Mouse (Mus musculus): Measurements from ENCODE around the gene Gatb. TPM values are rescaled to one million over a fixed set of nuclear protein-coding genes. Genes with fewer than 3 reads are reported as not detected.

The Gatb gene
- polyA plus RNA-seq, 1 experiment from 2014 or later: 21.1 TPM

DNA sequence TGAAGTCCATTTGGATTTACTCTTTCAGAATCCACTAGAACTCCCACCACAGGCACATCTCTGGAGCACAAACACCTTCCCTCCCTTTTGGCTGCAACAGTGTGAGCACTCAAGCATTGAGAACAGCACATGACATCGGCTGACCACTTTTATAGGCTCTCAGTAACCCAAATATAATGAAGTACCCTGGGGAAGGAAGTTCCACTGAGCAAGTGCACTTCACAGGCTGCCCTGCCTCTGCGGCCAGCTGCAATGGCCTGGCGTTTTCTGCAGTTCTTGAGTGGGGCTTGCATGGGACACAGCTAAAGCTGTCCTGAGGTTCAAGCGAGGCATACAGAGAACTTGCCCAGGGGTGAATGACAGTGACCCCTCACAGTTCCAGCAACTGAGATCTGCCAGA lies 117.2 kb downstream of the Gatb start:
- WGBS: 69% methylated on average over 4 of the region's 4 CpGs
- Histone ChIP-seq H3K9me3 (no peaks in the 10 kb centered on the region), H3K4me2 (no peak overlapping the region), H3K27me3 (no peaks in the 10 kb centered on the region), H3K36me3 (no peaks in the 10 kb centered on the region), H3K9ac (no peak overlapping the region), H3K27ac (no peak overlapping the region), H3K4me1 (replicated peaks) (no peaks in the 10 kb centered on the region), H3K4me3 (no peak overlapping the region)
- no peak for ATAC-seq (ENCODE audit: low FRiP score)

- 57% methylated on average over 3 of the region's 3 CpGs for WGBS
- ATAC-seq (ENCODE audit: low FRiP score): no peak
Measured at GRCm38 (mm10) chr3:85693013-85693412, 119.1 kb downstream of the Gatb start.

GRCm38 (mm10) chr3:85695056-85695455 lies 121.1 kb downstream of the Gatb start:
- Histone ChIP-seq H3K9me3 (no peaks in the 10 kb centered on the region), H3K4me1 (replicated peaks) (no peaks in the 10 kb centered on the region), H3K9ac (no peak overlapping the region), H3K4me3 (no peak overlapping the region), H3K36me3 (no peaks in the 10 kb centered on the region), H3K27ac (no peak overlapping the region), H3K4me2 (no peak overlapping the region), H3K27me3 (no peaks in the 10 kb centered on the region)
- ATAC-seq (ENCODE audit: low FRiP score): no peak
- 48% methylated on average over 3 of the region's 3 CpGs for WGBS

More at GRCm38 (mm10) chr3:85693013-85693412, 119.1 kb downstream of the Gatb start:
- H3K36me3 ChIP-seq: no peaks in the 10 kb centered on the region
- H3K9me3 ChIP-seq: no peaks in the 10 kb centered on the region
- H3K27me3 ChIP-seq: no peaks in the 10 kb centered on the region
- H3K4me3 ChIP-seq: no peak overlapping the region
- no peak overlapping the region for H3K4me2 ChIP-seq
- no peaks in the 10 kb centered on the region for H3K4me1 ChIP-seq (replicated peaks)
- H3K9ac ChIP-seq: no peak overlapping the region
- H3K27ac ChIP-seq: no peak overlapping the region

DNA sequence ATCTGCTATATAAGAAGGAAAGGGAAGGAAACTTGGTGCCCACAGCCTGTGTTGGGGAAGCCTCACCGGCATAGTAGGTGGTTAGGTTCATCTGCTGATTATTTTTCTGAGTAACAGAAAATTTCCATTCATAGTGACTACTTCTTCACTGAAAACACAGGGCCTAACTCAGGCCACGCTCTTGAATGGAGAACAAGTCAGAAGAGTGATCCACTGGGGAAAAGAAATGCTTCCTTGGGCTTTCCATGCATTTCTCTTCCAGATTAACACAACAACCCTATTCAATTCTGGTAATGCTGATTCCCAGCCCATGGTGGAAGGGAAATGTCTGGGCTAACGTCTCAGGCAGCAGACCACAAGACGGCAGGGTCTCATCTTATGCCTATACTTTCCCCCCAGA lies 124.6 kb downstream of the Gatb start:
- H3K9me3 ChIP-seq: no peaks in the 10 kb centered on the region
- H3K4me1 ChIP-seq (replicated peaks): peaks cover 8% of the 10 kb centered on the region; the same call in 1 of the 2 replicates
- no peaks in the 10 kb centered on the region for H3K36me3 ChIP-seq
- no peak overlapping the region for H3K4me3 ChIP-seq
- no peak overlapping the region for H3K4me2 ChIP-seq
- no peak for ATAC-seq (ENCODE audit: low FRiP score)
- 84% methylated on average over 4 of the region's 4 CpGs for WGBS
- H3K9ac ChIP-seq: no peak overlapping the region
- no peak overlapping the region for H3K27ac ChIP-seq
- no peaks in the 10 kb centered on the region for H3K27me3 ChIP-seq

- Histone ChIP-seq H3K4me2 (no peak overlapping the region), H3K36me3 (no peaks in the 10 kb centered on the region), H3K4me3 (no peak overlapping the region), H3K9ac (no peak overlapping the region), H3K27me3 (no peaks in the 10 kb centered on the region), H3K4me1 (replicated peaks) (peaks cover 11% of the 10 kb centered on the region; the same call in 1 of the 2 replicates), H3K9me3 (no peaks in the 10 kb centered on the region), H3K27ac (peak overlapping the region; percentile 6; the same call in 1 of the 2 replicates)
- 37% methylated on average over 6 of the region's 6 CpGs for WGBS
- no peak for ATAC-seq (ENCODE audit: low FRiP score)
Measured at GRCm38 (mm10) chr3:85703141-85703882, 129.4 kb downstream of the Gatb start.

Other genes starting within 250 kb of the Gatb start
- gene Fam160a1, start 243.2 kb downstream of the Gatb start, polyA plus RNA-seq (2015; fragmentation: Nextera tagmentation; extraction: Ambion mirVana): 0.19 and 0.34 TPM in 2 replicates